Mouse (Mus musculus) fibroblast of lung, adult 2 months (primary cell): ENCODE data around the gene Pdk2.

Experiments used
- DNase-seq: peaks from one replicate; pipeline ENCODE4 v3.0.0-alpha.2; 2011; ENCODE audit warnings: low read depth

The Pdk2 gene

GRCm38 (mm10) chr11:95041139-95041609, at the start of gene Pdk2:
Gene Pdk2, minus strand, starts transcription at chr11:95041354.
- DNase-seq = peak; percentile 94

GRCm38 (mm10) chr11:95088857-95089779, 48.0 kb upstream of the Pdk2 start:
- no peak for DNase-seq

GRCm38 (mm10) chr11:95088286-95088685, 47.1 kb upstream of the Pdk2 start:
- DNase-seq = no peak

- DNase-seq = no peak
These were observed 46.4 kb upstream of the Pdk2 start for GRCm38 (mm10) chr11:95087301-95088228.

GRCm38 (mm10) chr11:95086229-95086628, 45.1 kb upstream of the Pdk2 start:
- no peak for DNase-seq

- DNase-seq = no peak
These were observed 44.6 kb upstream of the Pdk2 start for GRCm38 (mm10) chr11:95085710-95086109.

GRCm38 (mm10) chr11:95084811-95085382, 43.7 kb upstream of the Pdk2 start:
- no peak for DNase-seq

GRCm38 (mm10) chr11:95084175-95084574, 43.0 kb upstream of the Pdk2 start:
- no peak for DNase-seq

- no peak for DNase-seq
These were observed 41.7 kb upstream of the Pdk2 start for GRCm38 (mm10) chr11:95082896-95083295.

- DNase-seq = no peak
These were observed 39.6 kb upstream of the Pdk2 start for GRCm38 (mm10) chr11:95080783-95081182.

- no peak for DNase-seq
These were observed 38.2 kb upstream of the Pdk2 start for GRCm38 (mm10) chr11:95079256-95079875.

- DNase-seq = no peak
These were observed 36.8 kb upstream of the Pdk2 start for GRCm38 (mm10) chr11:95077956-95078355.

- no peak for DNase-seq
These were observed 35.5 kb upstream of the Pdk2 start, which contains the start of gene Itga3 for GRCm38 (mm10) chr11:95076536-95077111. Gene Itga3, minus strand, starts transcription at chr11:95076801.

- no peak for DNase-seq
These were observed 34.9 kb upstream of the Pdk2 start for GRCm38 (mm10) chr11:95076041-95076535.

- no peak for DNase-seq
These were observed 34.3 kb upstream of the Pdk2 start for GRCm38 (mm10) chr11:95075197-95076040.

GRCm38 (mm10) chr11:95074694-95075093, 33.5 kb upstream of the Pdk2 start:
- DNase-seq = no peak

GRCm38 (mm10) chr11:95073835-95074234, 32.7 kb upstream of the Pdk2 start:
- DNase-seq = no peak

- no peak for DNase-seq
These were observed 31.6 kb upstream of the Pdk2 start for GRCm38 (mm10) chr11:95072804-95073203.

GRCm38 (mm10) chr11:95072136-95072535, 31.0 kb upstream of the Pdk2 start:
- no peak for DNase-seq

GRCm38 (mm10) chr11:95071266-95071665, 30.1 kb upstream of the Pdk2 start:
- DNase-seq = no peak
